Mouse (Mus musculus): ENCODE data around the gene Ccdc183.

GRCm38 (mm10) chr2:25602526-25602925 is 15.0 kb downstream of the Ccdc183 start:
- TF ChIP-seq CTCF (IDR thresholded peaks at IDR 0.05; ENCODE audit: extremely low read depth, insufficient read depth, low read length) = no peak
- no peak for TF ChIP-seq POLR2A (IDR thresholded peaks at IDR 0.05; ENCODE audit: extremely low read depth, insufficient read depth, low read length)
